Comparison of ENCODE assay signal across 23 mouse cellular contexts in genomic region chr16:26441156-26441555, GRCm38 (mm10). TPM values are rescaled to one million over a fixed set of nuclear protein-coding genes. Genes with fewer than 3 reads are reported as not detected.
DNase-seq lines count a peak whose midpoint lies in the region; ATAC-seq and TF ChIP-seq lines count a peak whose summit lies in the region.
"Had no signal": no experiment of that assay in that cellular context is flagged by ENCODE, and none has a peak within 500 bp of the region (broad histone marks: within the 10 kb centered on the region; RNA-seq: fewer than 3 reads in every experiment).

No protein-coding gene starts in this region.

- no peaks in the 10 kb centered on the region for H3K27me3 ChIP-seq in lung, postnatal 0 days (replicated peaks; ENCODE audit: insufficient read depth, low read length)
- H3K27me3 ChIP-seq: embryonic facial prominence, embryonic 12.5 days; forebrain, embryonic 12.5 days; heart, embryonic 13.5 days; hindbrain, embryonic 15.5 days had no signal

- no peak for ATAC-seq in lung, postnatal 0 days
- ATAC-seq: forebrain, embryonic 16.5 days had no signal

- no peak for TF ChIP-seq EP300 in lung, postnatal 0 days (IDR thresholded peaks at IDR 0.05)

- H3K9ac ChIP-seq in lung, postnatal 0 days (replicated peaks; ENCODE audit: low read depth) = no peak overlapping the region
- H3K9ac ChIP-seq: embryonic facial prominence, embryonic 12.5 days; forebrain, embryonic 12.5 days; heart, embryonic 13.5 days; hindbrain, embryonic 15.5 days had no signal

- H3K4me2 ChIP-seq in lung, postnatal 0 days (replicated peaks; ENCODE audit: low read depth, low read length) = no peak overlapping the region
- H3K4me2 ChIP-seq: embryonic facial prominence, embryonic 12.5 days; forebrain, embryonic 12.5 days; heart, embryonic 13.5 days; hindbrain, embryonic 15.5 days had no signal

- no peak for TF ChIP-seq CTCF in lung, postnatal 0 days (IDR thresholded peaks at IDR 0.05)

- no peak overlapping the region for H3K27ac ChIP-seq in lung, postnatal 0 days (ENCODE audit: low read length)
- H3K27ac ChIP-seq: embryonic facial prominence, embryonic 12.5 days; forebrain, embryonic 12.5 days; gastrocnemius, adult 2 months; heart, embryonic 13.5 days; hindbrain, embryonic 15.5 days had no signal

- WGBS in lung, postnatal 0 days = 52% methylated on average over 3 of the region's 3 CpGs

- peak; percentile 5 for DNase-seq in lung, postnatal 0 days (ENCODE audit: low spot score)
- DNase-seq in lung, postnatal 4 days = no peak
- peak; percentile 45 for DNase-seq in NIH3T3 (ENCODE audit: low read depth)
- peak; percentile 32 for DNase-seq in brain, adult 2 months (ENCODE audit: low read depth, low spot score)
- no peak for DNase-seq in urinary bladder, adult 18-20 months (ENCODE audit: low spot score in 2 of 2)
- DNase-seq in spleen, adult 18-20 months = no peak
- DNase-seq: adrenal gland, adult 8-10 months; adrenal gland, postnatal 36 days; cerebellum, adult 11-12 months; cerebellum, adult 9-10 months; cerebellum, postnatal 25 days; gastrocnemius, adult 2 months; gastrocnemius, postnatal 25 days; heart, adult 11 months; heart, postnatal 36 days had no signal

- H3K36me3 ChIP-seq in lung, postnatal 0 days (ENCODE audit: insufficient read depth, low read length) = no peaks in the 10 kb centered on the region
- H3K36me3 ChIP-seq: embryonic facial prominence, embryonic 12.5 days; forebrain, embryonic 12.5 days; heart, embryonic 13.5 days; hindbrain, embryonic 15.5 days had no signal

- no peak overlapping the region for H3K4me3 ChIP-seq in lung, postnatal 0 days (ENCODE audit: low read depth, low read length)
- H3K4me3 ChIP-seq: embryonic facial prominence, embryonic 12.5 days; forebrain, embryonic 12.5 days; gastrocnemius, adult 2 months; heart, embryonic 13.5 days; hindbrain, embryonic 15.5 days had no signal

- no peaks in the 10 kb centered on the region for H3K4me1 ChIP-seq in lung, postnatal 0 days (ENCODE audit: insufficient read depth, low read depth, low read length)
- H3K4me1 ChIP-seq: embryonic facial prominence, embryonic 12.5 days; forebrain, embryonic 12.5 days; heart, embryonic 13.5 days; hindbrain, embryonic 15.5 days had no signal

- no peaks in the 10 kb centered on the region for H3K9me3 ChIP-seq in lung, postnatal 0 days (ENCODE audit: low read length)
- H3K9me3 ChIP-seq: embryonic facial prominence, embryonic 12.5 days; forebrain, embryonic 12.5 days; heart, embryonic 13.5 days; hindbrain, embryonic 15.5 days had no signal

RNA-seq across cellular contexts. Expression of gene Cldn16, which starts 21.8 kb away (rescaled TPM):
- polyA plus RNA-seq in lung, postnatal 0 days (2015; fragmentation: Nextera tagmentation; extraction: Ambion mirVana) = not detected in 2 replicates
- polyA plus RNA-seq: cortical plate, adult 2 months; embryonic facial prominence, embryonic 12.5 days; forebrain, embryonic 12.5 days; forebrain, embryonic 16.5 days; heart, embryonic 13.5 days; heart, postnatal 0 days; hindbrain, embryonic 11.5 days; hindbrain, embryonic 15.5 days had no signal

Comparison
In these comparisons a context has a peak if more than half of its experiments do, and no peak if none do; other contexts are left out.
1. DNase-seq: peak in lung, postnatal 0 days (single experiment), NIH3T3 (single experiment) and brain, adult 2 months (single experiment); none in lung, postnatal 4 days (0 of 2), urinary bladder, adult 18-20 months (0 of 2) and spleen, adult 18-20 months (0 of 2).